Mouse (Mus musculus): ENCODE results near the gene Ap1m2. TPM values are rescaled to one million over a fixed set of nuclear protein-coding genes. Genes with fewer than 3 reads are reported as not detected.

Gene Ap1m2
- 0.65 and 1.3 TPM in 2 replicates for polyA plus RNA-seq (2016; fragmentation: Nextera tagmentation; extraction: Ambion mirVana)

- Histone ChIP-seq H3K9me3 (no peaks in the 10 kb centered on the region), H3K4me1 (peaks cover 6% of the 10 kb centered on the region; the same call in 1 of the 2 replicates), H3K27ac (no peak within 1 kb of the TSS), H3K9ac (0 out of 2 replicates have a peak within 1 kb of the TSS, but pooled peaks have one; percentile 29), H3K36me3 (no peaks in the 10 kb centered on the region), H3K27me3 (replicated peaks) (peaks cover 19% of the 10 kb centered on the region), H3K4me2 (replicated peaks) (peak within 1 kb of the TSS; percentile 35), H3K4me3 (peak within 1 kb of the TSS; percentile 7; the same call in 1 of the 2 replicates)
- ATAC-seq (ENCODE audit: low FRiP score, low read depth) = no peak
- 8% methylated on average over 34 of the region's 35 CpGs for whole genome bisulfite sequencing
These were observed at the start of gene Ap1m2 for GRCm38 (mm10) chr9:21312134-21312533. Gene Ap1m2 (minus strand): TSS chr9:21312337.

GRCm38 (mm10) chr9:21356981-21357718, 45.0 kb upstream of the Ap1m2 start:
- ATAC-seq (ENCODE audit: low FRiP score, low read depth) = 0 out of 2 replicates have a peak, but pooled peaks have one; percentile 37
- H3K4me2 ChIP-seq (replicated peaks) = no peak overlapping the region
- peaks cover 28% of the 10 kb centered on the region for H3K36me3 ChIP-seq
- H3K9me3 ChIP-seq = no peaks in the 10 kb centered on the region
- WGBS = 0% methylated on average over 1 of the region's 1 CpGs
- H3K4me3 ChIP-seq = no peak overlapping the region
- 0 out of 2 replicates have a peak, but pooled peaks cover 5% of the 10 kb centered on the region for H3K27me3 ChIP-seq (replicated peaks)
- no peak overlapping the region for H3K9ac ChIP-seq
- H3K4me1 ChIP-seq = no peaks in the 10 kb centered on the region
- H3K27ac ChIP-seq = no peak overlapping the region

- Histone ChIP-seq H3K4me2 (replicated peaks) (no peak overlapping the region), H3K27ac (no peak overlapping the region), H3K9me3 (no peaks in the 10 kb centered on the region), H3K27me3 (replicated peaks) (no peaks in the 10 kb centered on the region), H3K4me3 (no peak overlapping the region), H3K9ac (no peak overlapping the region), H3K36me3 (peaks cover 45% of the 10 kb centered on the region), H3K4me1 (no peaks in the 10 kb centered on the region)
- WGBS = 96% methylated on average over 6 of the region's 6 CpGs
- no peak for ATAC-seq (ENCODE audit: low FRiP score, low read depth)
These were observed 42.7 kb upstream of the Ap1m2 start for GRCm38 (mm10) chr9:21354796-21355195.

GRCm38 (mm10) chr9:21353373-21353686, 41.2 kb upstream of the Ap1m2 start:
- Histone ChIP-seq H3K4me3 (no peak overlapping the region), H3K27me3 (replicated peaks) (no peaks in the 10 kb centered on the region), H3K4me2 (replicated peaks) (no peak overlapping the region), H3K4me1 (no peaks in the 10 kb centered on the region), H3K36me3 (peaks cover 56% of the 10 kb centered on the region), H3K27ac (no peak overlapping the region), H3K9ac (no peak overlapping the region), H3K9me3 (no peaks in the 10 kb centered on the region)
- no peak for ATAC-seq (ENCODE audit: low FRiP score, low read depth)
- 47% methylated on average over 2 of the region's 2 CpGs for WGBS

GRCm38 (mm10) chr9:21352463-21353372, 40.6 kb upstream of the Ap1m2 start:
- H3K9ac ChIP-seq = no peak overlapping the region
- ATAC-seq (ENCODE audit: low FRiP score, low read depth) = no peak
- H3K4me2 ChIP-seq (replicated peaks) = no peak overlapping the region
- no peak overlapping the region for H3K27ac ChIP-seq
- H3K27me3 ChIP-seq (replicated peaks) = no peaks in the 10 kb centered on the region
- 38% methylated on average over 20 of the region's 20 CpGs for WGBS
- H3K4me1 ChIP-seq = no peaks in the 10 kb centered on the region
- peaks cover 62% of the 10 kb centered on the region for H3K36me3 ChIP-seq
- H3K9me3 ChIP-seq = no peaks in the 10 kb centered on the region
- H3K4me3 ChIP-seq = no peak overlapping the region

GRCm38 (mm10) chr9:21351702-21352377, 39.7 kb upstream of the Ap1m2 start:
- Histone ChIP-seq H3K36me3 (peaks cover 67% of the 10 kb centered on the region), H3K4me1 (no peaks in the 10 kb centered on the region), H3K4me2 (replicated peaks) (no peak overlapping the region), H3K27me3 (replicated peaks) (no peaks in the 10 kb centered on the region), H3K9ac (no peak overlapping the region), H3K27ac (no peak overlapping the region), H3K4me3 (no peak overlapping the region), H3K9me3 (no peaks in the 10 kb centered on the region)
- ATAC-seq (ENCODE audit: low FRiP score, low read depth) = no peak
- 94% methylated on average over 4 of the region's 4 CpGs for WGBS

GRCm38 (mm10) chr9:21351178-21351577, 39.0 kb upstream of the Ap1m2 start:
- Histone ChIP-seq H3K9ac (no peak overlapping the region), H3K9me3 (no peaks in the 10 kb centered on the region), H3K4me3 (no peak overlapping the region), H3K4me1 (no peaks in the 10 kb centered on the region), H3K27me3 (replicated peaks) (no peaks in the 10 kb centered on the region), H3K4me2 (replicated peaks) (no peak overlapping the region), H3K36me3 (peaks cover 70% of the 10 kb centered on the region), H3K27ac (no peak overlapping the region)
- no peak for ATAC-seq (ENCODE audit: low FRiP score, low read depth)
- WGBS = 88% methylated on average over 7 of the region's 7 CpGs

- Histone ChIP-seq H3K4me2 (replicated peaks) (no peak overlapping the region), H3K27me3 (replicated peaks) (no peaks in the 10 kb centered on the region), H3K9ac (no peak overlapping the region), H3K4me1 (no peaks in the 10 kb centered on the region), H3K9me3 (no peaks in the 10 kb centered on the region), H3K36me3 (peaks cover 59% of the 10 kb centered on the region), H3K4me3 (no peak overlapping the region), H3K27ac (no peak overlapping the region)
- 89% methylated on average over 3 of the region's 3 CpGs for WGBS
- ATAC-seq (ENCODE audit: low FRiP score, low read depth) = no peak
These were observed 36.0 kb upstream of the Ap1m2 start for GRCm38 (mm10) chr9:21348152-21348551.

GRCm38 (mm10) chr9:21346627-21347365, 34.7 kb upstream of the Ap1m2 start:
- no peaks in the 10 kb centered on the region for H3K27me3 ChIP-seq (replicated peaks)
- ATAC-seq (ENCODE audit: low FRiP score, low read depth) = no peak
- 72% methylated on average over 16 of the region's 16 CpGs for WGBS
- H3K9ac ChIP-seq = peak overlapping the region; percentile 10; the same call in 1 of the 2 replicates
- H3K27ac ChIP-seq = no peak overlapping the region
- H3K4me1 ChIP-seq = no peaks in the 10 kb centered on the region
- no peak overlapping the region for H3K4me3 ChIP-seq
- no peak overlapping the region for H3K4me2 ChIP-seq (replicated peaks)
- peaks cover 64% of the 10 kb centered on the region for H3K36me3 ChIP-seq
- H3K9me3 ChIP-seq = no peaks in the 10 kb centered on the region

GRCm38 (mm10) chr9:21340411-21340810, 28.3 kb upstream of the Ap1m2 start:
- 89% methylated on average over 4 of the region's 4 CpGs for WGBS
- no peaks in the 10 kb centered on the region for H3K9me3 ChIP-seq
- H3K36me3 ChIP-seq = peaks cover 29% of the 10 kb centered on the region
- H3K4me2 ChIP-seq (replicated peaks) = no peak overlapping the region
- no peaks in the 10 kb centered on the region for H3K27me3 ChIP-seq (replicated peaks)
- H3K4me1 ChIP-seq = peaks cover 8% of the 10 kb centered on the region; the same call in 1 of the 2 replicates
- H3K9ac ChIP-seq = no peak overlapping the region
- no peak overlapping the region for H3K4me3 ChIP-seq
- ATAC-seq (ENCODE audit: low FRiP score, low read depth) = no peak
- no peak overlapping the region for H3K27ac ChIP-seq

GRCm38 (mm10) chr9:21337652-21338051, 25.5 kb upstream of the Ap1m2 start:
- Histone ChIP-seq H3K27ac (no peak overlapping the region), H3K27me3 (replicated peaks) (no peaks in the 10 kb centered on the region), H3K9me3 (no peaks in the 10 kb centered on the region), H3K4me3 (no peak overlapping the region), H3K36me3 (peaks cover 18% of the 10 kb centered on the region), H3K9ac (no peak overlapping the region), H3K4me2 (replicated peaks) (no peak overlapping the region; the same call in 1 of the 2 replicates), H3K4me1 (peaks cover 10% of the 10 kb centered on the region)
- WGBS = 19% methylated on average over 20 of the region's 20 CpGs
- no peak for ATAC-seq (ENCODE audit: low FRiP score, low read depth)

All from neural tube, embryonic 12.5 days (tissue).